Mouse (Mus musculus) E14TG2a.4 (cell line): ENCODE data around the gene Mrps12.

Source experiments
- H3K27me3 ChIP-seq: 2 replicates; pipeline ENCODE4 v1.6.1; 2014; ENCODE audit warnings: low read length, control low read depth; ENCODE audit not compliant: insufficient read depth
- H3K36me3 ChIP-seq: 2 replicates; pipeline ENCODE4 v1.6.1; 2014; ENCODE audit warnings: low read length, control low read depth; ENCODE audit not compliant: insufficient read depth
- H3K4me1 ChIP-seq: replicated peaks from 2 replicates; pipeline ENCODE4 v1.6.1; 2014; ENCODE audit warnings: low read depth, low read length, control low read depth
- H3K4me3 ChIP-seq: replicated peaks from 2 replicates; pipeline ENCODE4 v1.5.1; 2014; ENCODE audit warnings: mild to moderate bottlenecking, low read length
- H3K9me3 ChIP-seq: 2 replicates; pipeline ENCODE4 v1.6.1; 2014; ENCODE audit warnings: low read length, control low read depth
- CTCF ChIP-seq: conservative IDR thresholded peaks from 2 replicates; pipeline ENCODE4 v1.5.1; 2014; ENCODE audit warnings: low read length
- NANOG ChIP-seq: IDR thresholded peaks from 2 replicates; pipeline ENCODE4 v1.6.1; 2014; ENCODE audit warnings: borderline replicate concordance, low read length, mixed read lengths
- POU5F1 ChIP-seq: IDR thresholded peaks from 2 replicates; pipeline ENCODE4 v1.6.1; 2014; ENCODE audit warnings: low read length, borderline replicate concordance

Mrps12 gene

DNA sequence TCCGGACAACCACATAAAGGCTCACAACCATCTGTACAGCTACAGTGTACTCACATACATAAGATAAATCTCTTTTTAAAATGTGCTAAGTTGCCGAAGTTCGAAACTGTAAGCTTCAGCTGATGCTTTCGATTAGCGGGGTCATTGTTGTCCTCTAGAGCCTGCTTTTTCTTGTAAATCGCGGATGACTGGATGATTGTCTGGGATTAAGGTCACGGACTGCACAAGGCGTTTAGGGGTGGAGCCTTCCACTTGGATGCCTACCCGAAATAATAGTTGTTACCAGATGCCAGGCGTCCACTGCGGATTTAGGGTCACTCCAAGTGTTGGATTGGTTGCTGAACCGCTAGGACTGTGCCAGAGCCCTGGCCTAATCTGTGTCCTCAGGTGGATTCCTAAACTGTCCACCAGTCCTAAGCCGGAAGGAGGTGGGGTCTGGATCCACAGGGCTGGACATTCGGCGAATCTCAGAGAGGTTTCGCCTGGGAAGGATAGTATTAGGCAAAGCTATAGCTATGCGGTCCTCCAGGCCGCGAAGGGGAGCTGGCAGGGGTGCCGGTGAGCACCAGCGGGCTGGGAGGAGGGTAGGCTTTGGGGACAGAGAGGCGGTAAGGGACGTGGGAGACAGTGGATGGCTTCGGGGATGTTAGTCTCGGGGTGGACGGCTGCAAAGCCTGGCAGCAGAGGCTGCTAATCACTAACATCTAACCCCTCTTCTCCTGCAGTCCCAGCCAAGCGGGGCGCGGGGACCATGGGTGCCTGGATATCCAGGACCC is 48.9 kb downstream of the Mrps12 start, which contains the start of gene Fbxo27:
Gene Fbxo27 (plus strand): TSS at position 305 of the 776 bp plus-strand sequence.
- no peaks in the 10 kb centered on the region for H3K9me3 ChIP-seq
- no peaks in the 10 kb centered on the region for H3K27me3 ChIP-seq
- H3K36me3 ChIP-seq: peaks cover 20% of the 10 kb centered on the region
- H3K4me3 ChIP-seq: peak within 1 kb of the TSS; percentile 90
- H3K4me1 ChIP-seq: peaks cover 69% of the 10 kb centered on the region
- TF ChIP-seq NANOG (peak; percentile 94), CTCF (no peak), POU5F1 (no peak)

DNA sequence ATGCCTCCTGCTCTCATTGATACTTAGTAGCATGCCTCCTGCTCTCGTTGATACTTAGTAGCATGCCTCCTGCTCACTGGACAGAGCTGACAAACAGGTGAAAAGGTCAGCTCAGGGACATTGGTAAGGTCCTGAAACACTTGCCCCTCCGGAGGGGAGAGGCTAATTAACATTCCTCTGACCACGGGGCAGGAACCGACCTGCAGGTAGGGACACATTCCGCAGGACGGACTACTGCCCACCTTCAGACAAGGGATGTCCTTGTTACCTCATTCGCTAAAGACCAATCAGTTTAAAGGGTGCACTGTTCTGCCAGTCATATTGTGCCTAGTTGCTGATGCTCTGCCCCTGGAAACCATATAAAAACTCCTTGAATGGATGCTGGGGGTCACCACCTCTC is 50.5 kb downstream of the Mrps12 start:
- no peaks in the 10 kb centered on the region for H3K9me3 ChIP-seq
- H3K4me3 ChIP-seq: no peak overlapping the region
- TF ChIP-seq POU5F1 (no peak), CTCF (no peak), NANOG (no peak)
- peaks cover 52% of the 10 kb centered on the region for H3K4me1 ChIP-seq
- no peaks in the 10 kb centered on the region for H3K27me3 ChIP-seq
- H3K36me3 ChIP-seq: peaks cover 3% of the 10 kb centered on the region
